Mouse (Mus musculus) E14TG2a.4 (cell line): ENCODE measurements around the gene Dzip1.

Experiments used
- CTCF ChIP-seq: conservative IDR thresholded peaks from 2 replicates; pipeline ENCODE4 v1.5.1; 2014; ENCODE audit warnings: low read length
- NANOG ChIP-seq: IDR thresholded peaks from 2 replicates; pipeline ENCODE4 v1.6.1; 2014; ENCODE audit warnings: borderline replicate concordance, low read length, mixed read lengths
- POU5F1 ChIP-seq: IDR thresholded peaks from 2 replicates; pipeline ENCODE4 v1.6.1; 2014; ENCODE audit warnings: low read length, borderline replicate concordance

GRCm38 (mm10) chr14:118868102-118868724 is 57.0 kb downstream of the Dzip1 start:
- no peak for TF ChIP-seq CTCF
- no peak for TF ChIP-seq NANOG
- no peak for TF ChIP-seq POU5F1
